Mouse (Mus musculus) ovary, postnatal 36 days (tissue): ENCODE measurements around the gene D17H6S53E.

Experiments used
- DNase-seq: peaks from one replicate; pipeline ENCODE4 v3.0.0; 2022; ENCODE audit warnings: low spot score, mixed read lengths

Gene D17H6S53E

DNA sequence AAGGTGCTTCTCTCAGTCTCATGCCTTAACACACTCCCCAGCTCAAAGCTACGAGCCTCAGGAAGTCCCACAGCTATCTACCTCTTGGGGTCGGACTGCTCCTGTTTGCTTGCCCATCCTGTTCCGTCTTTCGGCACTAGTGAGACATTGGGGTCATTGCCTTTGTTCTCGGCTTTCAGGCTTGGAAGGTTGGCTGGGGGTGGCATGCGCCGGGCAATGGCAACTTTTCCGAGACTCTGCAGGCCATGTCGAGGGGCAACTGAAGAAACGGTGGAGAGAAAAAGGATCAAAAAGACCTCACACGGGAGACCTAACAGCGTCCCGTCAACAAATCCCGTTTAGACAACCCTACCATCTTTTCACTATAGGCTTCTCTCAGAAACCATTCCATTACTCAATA is 35.9 kb downstream of the D17H6S53E start:
- no peak for DNase-seq

DNA sequence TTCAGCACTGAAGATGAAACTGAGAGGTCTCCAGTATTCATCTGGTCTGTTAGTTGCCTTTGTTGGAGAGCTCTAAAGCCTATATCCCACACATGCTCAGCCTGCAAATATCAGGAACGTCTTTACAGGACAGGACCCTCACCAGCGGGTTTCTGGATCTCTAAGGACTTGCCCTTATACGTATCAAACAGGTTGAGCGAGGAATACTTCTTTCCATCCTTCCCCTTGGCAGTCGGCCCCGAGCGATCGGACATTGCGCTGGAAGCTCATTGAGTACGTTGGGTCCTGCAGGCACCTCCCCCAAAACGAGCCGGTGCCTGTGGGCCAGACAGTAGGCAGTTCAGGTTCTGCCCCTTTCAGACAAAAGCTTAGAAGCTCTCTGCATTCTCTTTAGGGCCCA is 36.6 kb downstream of the D17H6S53E start:
- DNase-seq, result peak; percentile 52

DNA sequence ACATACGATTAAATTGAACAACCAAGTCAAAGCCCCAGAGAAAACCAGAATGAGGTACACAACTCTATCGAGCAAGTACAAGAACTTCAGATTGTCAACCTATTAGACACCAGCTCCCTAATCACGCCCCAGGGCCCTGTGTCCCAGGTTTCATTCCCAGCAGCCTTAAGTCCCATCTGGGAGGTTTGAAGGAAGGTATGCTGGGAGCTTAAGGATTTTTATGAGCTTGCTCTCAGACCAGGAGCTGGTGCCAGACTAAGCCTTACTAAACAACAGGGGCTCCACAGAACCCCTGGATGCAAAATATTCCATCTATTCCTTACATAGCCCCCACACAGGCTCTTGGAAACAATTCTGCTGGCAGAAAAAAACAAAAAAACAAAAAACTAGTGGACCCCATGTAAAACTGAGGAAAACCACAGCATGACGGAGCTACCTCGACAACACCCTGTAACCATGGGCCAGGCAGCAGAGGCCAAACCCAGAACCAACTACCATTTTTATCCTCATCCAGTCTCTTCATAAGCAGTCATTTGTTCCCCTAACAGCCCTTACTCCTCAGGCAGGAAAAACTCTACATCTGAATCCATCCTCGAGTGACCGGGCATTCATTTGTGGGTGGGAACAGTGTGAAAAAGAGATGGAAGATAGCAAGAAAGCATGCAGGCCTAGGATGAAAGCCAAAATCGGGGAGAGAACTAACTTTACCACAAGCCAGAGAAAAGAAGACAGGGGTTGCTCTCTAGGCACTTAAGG is 37.3 kb downstream of the D17H6S53E start:
- DNase-seq, result no peak

DNA sequence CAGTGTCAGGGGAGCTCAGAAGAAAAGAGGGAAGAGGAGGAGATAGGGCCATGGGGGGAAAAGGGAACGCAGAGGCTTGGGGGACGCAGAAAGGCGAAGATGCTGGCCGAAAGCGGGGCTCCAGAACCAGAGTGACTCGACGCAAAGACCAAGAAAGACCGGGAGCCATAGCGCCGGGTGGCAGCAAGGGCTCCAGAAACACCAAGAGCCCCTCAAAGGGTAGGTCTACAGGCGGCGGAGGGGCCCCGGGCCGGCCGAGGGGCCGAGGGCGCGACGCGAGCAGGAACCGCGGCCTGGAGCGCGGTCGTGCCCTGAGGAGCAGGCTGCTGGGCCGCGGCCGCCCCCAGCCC is 38.0 kb downstream of the D17H6S53E start:
- DNase-seq, result no peak

DNA sequence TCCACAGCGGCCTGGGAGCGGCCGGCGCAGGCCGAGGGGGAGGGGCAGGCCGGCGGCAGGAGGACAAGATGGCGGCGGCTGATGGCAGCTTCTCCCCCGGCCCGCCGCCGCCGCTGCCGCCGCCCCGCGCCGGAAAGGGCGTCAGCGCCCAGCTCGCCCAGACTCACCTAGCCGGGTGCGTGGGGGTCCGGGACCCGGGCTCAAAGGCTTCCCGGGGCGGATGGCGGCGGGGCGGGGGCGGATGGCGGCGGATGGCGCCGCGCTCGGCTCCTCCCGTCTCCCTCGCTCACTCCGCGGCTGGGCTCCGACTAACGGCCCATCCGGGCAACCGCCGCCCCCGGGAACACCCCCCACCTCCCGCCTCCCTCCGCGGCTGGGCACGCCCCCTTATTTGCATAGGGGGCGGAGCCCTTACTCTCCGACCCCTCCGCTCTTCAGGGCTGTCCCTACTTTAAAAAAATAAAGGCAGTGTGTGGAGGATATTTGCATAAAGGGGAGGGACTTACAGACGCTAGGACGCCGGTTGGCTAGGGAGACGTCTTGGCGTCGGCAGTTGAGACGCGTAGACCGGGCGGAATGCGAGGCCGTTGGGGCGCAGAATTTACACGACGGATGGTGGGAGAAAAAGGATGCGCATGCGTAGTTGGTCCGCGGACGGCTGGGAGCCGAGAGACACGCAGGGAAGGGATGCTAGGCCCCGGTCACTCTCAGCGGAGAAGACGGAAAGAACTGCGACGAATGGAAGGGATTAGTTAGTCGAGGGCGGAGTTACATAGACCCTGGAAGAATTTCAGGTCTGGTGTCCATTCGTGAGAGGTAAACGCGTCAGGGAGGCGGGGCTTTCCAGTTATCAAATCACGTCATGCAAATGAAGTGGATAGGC is 38.6 kb downstream of the D17H6S53E start, which contains the start of gene Prrc2a:
Gene Prrc2a, minus strand, starts transcription at position 330 of the 883 bp plus-strand sequence.
- peak; percentile 96 for DNase-seq

DNA sequence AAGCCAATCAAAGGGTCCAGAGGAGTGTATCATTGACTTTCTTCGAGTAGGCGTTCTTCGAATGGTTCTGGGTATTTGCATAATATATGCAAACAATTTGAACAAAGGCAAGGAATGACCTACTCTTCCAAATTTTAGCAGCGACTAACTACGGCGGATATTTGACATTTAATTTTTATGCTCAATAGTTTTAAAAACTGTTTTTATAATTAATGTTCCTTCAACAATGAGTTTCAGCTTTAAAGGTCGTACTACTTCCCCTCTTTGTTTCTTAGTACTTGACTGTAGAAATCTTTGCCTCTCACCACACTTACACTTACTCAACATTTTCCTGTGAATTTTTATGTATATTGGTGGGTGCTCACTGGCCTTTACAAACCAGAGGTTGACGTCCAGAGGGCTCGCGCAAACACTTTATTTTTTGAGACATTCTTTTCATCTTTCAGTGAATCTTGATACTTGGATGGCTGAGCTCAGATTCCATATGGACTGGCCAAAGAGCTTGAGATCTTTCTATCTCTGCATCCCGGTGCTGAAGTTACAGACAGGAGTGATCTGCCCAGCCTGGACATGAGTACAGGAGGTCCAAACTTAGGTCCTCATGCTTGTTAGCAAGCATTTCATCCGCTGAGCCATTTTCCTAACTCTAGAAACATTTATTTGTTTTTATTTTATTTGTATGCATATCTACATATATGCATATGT is 39.4 kb downstream of the D17H6S53E start:
- DNase-seq, result no peak

DNA sequence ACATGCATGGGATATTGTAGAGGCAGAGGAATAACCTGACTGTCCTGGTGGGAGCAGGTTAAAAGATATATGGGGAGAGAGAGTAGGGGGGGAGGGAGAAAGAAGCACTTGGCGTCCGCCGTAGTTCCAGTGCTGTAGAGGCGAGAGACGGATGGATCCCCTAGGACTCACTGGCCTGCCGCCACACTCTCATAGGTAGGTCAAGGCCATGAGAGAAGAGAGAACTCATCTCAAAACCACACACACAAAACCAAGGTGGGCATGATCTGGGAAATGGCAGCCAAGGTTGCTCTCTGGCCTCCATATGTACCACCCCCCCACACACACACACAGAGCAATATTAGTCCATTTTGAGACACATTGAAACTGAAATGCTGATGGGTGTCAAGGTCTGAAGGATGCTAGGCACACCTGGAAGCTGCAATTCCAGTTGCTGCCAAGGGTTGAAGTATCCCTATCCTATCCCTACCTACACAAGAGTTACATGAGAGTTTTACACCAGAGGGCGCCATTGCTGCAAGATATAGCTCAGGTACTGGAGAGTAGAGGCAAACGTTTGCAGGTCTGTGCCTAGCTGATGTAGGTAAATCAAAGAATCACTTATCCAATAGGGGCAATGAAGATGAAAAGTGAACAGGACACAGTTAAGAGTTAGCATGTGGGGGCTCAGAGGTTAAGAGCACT is 40.3 kb downstream of the D17H6S53E start:
- no peak for DNase-seq

DNA sequence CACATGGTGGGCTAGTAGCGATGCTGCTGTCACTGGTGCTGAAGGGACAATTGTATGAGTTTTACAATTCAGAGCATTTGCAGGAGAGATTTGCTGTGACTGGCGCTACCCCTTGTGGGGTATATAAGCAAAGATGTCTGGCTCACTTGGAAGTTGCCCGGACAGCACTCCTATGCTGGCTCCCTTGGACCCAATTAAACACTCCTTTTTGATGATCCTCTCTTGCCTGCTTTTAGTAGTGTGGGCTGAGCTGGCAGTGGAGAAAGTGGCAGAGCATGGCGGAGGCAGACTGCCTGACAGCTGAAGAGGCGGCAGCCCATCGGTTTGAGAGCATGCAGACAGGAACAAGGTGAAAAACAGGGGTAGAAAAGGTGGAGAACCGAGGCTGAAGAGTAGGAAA is 41.6 kb downstream of the D17H6S53E start:
- no peak for DNase-seq

DNA sequence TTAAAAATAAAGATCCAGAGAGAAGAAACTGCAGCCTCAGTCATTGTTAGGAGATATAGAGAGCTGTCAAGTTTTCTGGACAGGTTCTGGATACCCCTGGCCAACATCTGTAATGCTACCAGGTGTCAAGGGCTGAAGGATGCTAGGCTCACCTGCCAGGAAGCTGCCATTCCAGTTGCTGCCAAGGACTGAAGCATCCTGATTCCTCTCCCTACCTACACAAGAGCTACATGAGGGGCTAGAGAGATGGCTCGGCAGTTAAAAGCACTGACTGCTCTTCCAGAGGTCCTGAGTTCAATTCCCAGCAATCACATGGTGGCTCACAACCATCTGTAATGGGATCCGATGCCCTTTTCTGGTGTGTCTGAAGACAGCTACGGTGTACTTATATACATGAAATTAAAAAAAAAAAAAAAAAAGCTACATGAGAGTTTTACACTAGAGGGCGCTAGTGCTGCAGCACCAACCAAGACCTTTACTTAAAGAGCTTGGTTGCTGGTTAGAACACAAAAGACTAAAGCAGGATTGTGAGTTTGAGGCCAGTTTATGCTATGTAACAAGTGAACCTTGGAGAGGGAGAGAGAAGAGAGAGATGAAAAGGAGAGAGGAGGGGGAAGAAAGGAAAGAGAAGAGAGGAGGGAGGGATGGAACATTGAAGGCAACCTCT is 42.5 kb downstream of the D17H6S53E start:
- DNase-seq, result no peak

DNA sequence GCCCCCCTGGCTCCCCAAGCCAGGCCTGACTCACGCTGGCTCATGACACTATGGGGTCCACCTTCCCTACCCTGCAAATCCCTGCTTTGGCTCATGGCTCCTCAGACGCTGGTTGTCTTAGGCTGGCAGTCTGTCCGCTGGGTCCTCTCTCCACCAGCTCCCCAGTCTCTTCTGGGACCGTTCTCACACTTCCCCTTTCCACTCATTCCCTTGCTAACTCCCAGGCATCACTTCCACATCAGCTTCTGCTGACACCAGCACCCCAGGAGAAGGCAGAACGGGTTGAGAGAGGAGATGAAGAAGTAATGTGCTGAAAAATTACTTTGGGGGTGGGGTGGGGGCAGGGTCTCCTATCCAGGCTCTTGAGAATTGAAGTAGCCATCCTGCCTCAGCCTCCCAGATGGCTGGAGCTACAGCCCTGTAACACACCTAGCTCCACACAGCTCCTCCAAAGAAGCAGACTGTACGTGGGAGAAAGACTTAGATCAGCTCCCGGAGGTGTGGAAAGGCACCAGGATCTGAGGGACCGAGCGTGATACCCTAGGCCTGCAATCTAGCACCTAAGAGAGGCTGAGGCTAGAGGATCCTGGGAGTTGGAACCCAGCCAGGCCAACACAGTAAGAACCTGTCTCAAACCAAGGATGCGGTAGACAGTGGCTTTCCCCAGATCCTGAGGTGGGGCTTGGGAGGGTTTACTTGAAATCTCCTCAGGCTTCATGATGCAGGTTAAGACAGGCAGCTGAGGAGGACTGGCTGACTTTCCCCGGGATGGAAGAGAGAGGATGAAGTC is 46.5 kb downstream of the D17H6S53E start:
- no peak for DNase-seq

DNA sequence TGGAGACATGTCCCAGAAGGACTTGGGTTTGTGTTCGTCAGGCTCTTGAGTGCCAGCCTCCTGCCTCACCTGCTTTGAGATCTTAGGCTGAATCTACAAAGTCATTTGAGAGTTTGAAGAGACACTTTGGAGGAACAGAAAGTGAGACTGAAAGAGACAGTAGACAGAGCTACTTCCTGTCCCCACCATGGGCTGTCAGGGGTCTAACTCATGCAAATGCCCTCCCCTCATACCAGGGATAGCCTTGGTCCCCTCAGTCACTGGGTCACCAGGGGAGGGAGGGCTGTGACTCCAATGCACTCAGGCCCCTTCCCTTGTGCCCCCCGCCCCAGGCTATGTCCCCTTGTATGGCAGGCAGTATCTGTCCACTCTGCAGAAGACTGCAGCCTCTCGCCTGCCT is 47.2 kb downstream of the D17H6S53E start:
- DNase-seq, result no peak

DNA sequence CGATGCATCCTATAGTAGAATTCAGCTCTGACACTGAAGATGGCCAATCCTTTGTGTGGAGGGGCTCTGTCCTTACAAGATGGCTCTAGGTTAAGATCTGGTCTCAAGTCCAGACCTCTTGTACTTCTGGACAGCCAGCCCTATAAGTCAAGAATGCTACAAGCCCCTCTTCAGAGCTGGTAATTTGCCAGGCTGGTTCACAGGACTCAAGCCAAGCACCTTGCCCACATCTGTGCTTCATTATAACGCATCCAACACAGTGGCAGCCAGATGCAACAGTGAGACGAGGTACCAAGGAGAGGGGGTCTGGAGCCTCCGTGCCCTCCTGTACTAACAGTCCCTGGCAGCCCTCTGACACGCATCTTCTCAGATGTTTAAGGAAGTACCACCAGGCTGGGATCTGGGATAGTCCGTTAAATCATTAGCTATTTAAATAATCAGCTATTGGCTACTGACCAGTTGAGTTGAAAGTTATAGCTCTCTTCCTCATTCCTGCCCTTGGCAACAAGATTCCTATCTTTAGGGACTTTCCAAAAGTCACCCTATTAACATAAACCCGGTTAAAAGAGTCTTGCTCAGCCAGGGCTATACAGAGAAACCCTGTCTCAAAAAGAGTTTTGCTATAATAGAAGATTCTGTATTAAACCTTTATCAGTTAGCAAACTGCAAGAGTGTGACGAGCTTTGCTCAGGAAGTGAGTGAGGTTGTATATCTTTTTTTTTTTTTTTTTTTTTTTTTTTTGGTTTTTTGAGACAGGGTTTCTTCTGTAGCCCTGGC is 48.2 kb downstream of the D17H6S53E start:
- no peak for DNase-seq

DNA sequence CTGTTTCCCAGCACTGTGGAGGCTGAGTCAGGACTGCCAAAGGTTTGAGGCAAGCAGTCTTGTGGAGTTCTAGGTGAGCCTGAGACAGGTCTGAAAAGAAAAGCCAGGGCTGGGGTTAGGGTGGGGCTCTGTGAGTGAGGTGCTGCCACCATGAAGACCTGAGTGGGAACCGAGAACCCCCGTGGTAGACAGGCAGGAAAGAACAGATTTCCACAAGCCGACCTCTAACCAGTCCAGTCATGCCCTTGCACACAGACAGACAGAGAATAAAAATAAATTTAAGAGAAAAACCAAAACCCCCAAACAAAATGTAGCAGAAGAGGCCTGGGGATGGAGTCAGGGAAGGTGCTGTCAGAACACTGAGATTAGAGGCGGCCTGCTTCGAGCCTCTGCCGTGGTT is 49.2 kb downstream of the D17H6S53E start:
- DNase-seq, result no peak

DNA sequence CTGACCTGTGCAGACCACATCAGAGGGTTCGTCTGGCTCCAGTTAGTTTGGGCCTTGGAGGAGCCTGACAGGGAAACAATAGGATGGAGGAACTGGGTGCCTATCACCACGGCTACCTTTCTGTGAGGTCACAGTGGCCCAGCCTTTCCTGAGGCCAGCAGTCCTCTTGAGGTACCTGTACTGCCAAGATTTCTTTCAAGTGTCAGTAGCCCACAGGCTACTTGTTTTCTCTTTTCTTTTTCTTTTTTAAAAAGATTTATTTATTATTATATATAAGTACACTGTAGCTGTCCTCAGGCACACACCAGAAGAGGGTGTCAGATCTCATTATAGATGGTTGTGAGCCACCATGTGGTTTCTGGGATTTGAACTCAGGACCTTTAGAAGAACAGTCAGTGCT is 49.8 kb downstream of the D17H6S53E start, which contains the start of gene Aif1:
Gene Aif1, minus strand, starts transcription at position 101 of the 400 bp plus-strand sequence.
- DNase-seq, result no peak
